Mouse (Mus musculus) megakaryocyte, adult 5-6 weeks (primary cell): ENCODE data around the gene Gm21992. TPM values are rescaled to one million over a fixed set of nuclear protein-coding genes. Genes with fewer than 3 reads are reported as not detected.
"Not testable (repeated sequence)": the region's sequence is repeated elsewhere in the genome, so short reads cannot be mapped to it uniquely, and the experiment has no call there.

Experiments
- ATAC-seq: 2 replicates; pipeline ENCODE4 v1.8.0; 2016; ENCODE audit warnings: mild to moderate bottlenecking, inconsistent platforms; ENCODE audit not compliant: poor library complexity, severe bottlenecking
- total RNA-seq, 2 experiments: library from RNA; stranded (forward) in 1 of 2; stranded (reverse) in 1 of 2; fragments of 153-499, 151-499 nt in 1 of 2; fragments of 221-1000, 200-1000 nt in 1 of 2; gene quantifications; 2 replicates each; pipeline versions ENCODE4 v1.2.3 to v1.2.4; 2015 to 2017

The Gm21992 gene
- total RNA-seq, 2 experiments from 2014 or later, result 22.5 to 52.3 TPM

DNA sequence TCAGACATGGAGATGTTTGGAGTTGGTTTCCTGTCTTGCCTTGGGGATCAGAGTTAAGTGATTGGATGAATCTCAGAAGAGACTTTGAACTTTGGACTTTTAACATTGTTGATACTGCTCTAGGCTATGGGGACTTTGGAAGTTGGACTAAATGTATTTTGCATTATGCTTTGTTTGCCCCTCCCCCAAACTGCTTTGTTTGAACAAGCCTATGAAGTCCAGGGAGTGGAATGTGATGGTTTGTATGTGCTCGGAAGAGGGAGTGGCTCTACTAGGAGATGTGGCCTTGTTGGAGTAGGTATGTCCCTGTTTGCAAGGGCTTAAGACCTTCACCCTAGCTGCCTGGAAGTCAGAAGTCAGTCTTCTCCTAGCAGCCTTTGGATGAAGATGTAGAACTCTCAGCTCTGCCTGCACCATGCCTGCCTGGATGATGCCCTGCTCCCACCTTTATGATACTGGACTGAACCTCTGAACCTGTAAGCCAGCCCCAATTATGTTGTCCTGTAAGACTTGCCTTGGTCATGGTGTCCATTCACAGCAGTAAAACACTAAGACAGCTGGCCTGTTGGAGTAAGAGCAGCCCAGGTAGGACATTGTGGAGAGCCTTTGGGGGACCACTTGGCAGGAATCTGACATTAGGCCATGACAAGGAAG is 5.9 kb upstream of the Gm21992 start:
- ATAC-seq, result no peak

DNA sequence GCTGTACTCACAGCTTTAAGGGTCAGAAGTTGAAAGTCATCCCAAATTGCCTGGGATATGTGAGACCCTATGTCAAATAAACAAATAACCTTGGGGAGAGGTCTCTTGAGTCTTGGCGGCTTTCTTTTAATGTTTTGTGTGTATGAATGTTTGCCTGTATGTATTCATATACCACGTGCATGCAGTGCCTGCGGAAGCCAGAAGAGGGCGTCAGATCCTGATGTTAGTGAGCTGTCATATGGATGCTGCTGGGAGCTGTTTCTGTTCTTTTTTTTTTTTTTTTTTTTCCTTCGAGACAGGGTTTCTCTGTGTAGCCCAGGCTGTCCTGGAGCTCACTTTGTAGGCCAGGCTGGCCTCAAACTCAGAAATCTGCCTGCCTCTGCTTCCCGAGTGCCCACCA is 1.6 kb upstream of the Gm21992 start:
- no peak for ATAC-seq

DNA sequence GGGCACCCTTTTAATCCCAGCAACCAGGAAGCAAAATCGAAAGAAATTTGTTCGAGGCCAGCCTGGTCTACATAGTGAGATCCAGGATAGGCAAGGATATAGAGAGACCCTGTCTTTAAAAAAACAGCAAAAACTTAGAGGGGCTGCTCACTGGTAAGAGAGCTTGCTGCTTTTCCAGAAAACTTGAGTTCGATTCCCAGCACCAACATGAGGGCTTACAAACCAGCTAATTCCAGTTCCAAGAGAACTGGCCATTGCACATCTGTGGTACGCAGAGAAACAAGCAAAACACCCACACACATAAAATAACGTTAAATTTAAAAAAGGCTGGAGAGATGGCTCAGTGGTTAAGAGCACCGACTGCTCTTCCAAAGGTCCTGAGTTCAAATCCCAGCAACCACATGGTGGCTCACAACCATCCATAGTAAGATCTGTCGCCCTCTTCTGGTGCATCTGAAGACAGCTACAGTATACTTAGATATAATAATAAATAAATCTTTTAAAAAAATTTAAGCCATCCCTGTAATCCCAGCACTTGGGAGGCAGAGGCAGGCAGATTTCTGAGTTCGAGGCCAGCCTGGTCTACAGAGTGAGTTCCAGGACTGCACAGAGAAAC is 1.0 kb upstream of the Gm21992 start:
- ATAC-seq, result not testable (repeated sequence)

DNA sequence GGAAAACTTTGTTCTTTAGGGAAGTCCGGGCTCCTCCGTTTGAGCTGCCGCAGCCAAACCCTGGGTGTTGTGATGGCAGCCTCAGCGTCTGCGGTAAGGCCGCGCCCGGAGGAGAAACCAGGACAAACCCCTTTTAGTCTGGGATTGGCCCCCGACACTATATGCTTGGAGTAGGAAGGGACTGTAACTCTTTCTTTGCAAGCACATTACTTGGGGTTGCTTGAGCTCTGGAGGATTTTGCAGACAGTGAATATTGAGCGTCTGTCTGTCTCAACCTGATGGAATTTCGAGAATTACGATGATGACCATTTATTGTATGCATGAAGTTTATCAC is 464 bp upstream of the Gm21992 start:
- ATAC-seq, result no peak

DNA sequence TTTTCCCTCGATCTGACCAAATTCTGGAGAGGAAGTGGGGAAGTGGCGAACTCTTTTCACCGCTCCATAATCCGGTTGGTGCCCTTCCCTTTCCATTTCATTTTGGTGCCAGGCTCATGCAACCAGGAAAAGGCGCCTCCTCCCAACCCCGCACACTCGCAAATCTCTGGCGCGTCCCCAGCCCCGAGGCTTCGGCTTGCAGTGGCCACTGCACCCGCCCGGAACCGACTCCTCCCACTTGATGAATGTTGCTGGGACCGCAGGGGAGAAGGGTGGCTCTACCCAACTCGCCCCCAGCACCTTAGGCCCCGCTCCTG is 708 bp downstream of the Gm21992 start:
- no peak for ATAC-seq

DNA sequence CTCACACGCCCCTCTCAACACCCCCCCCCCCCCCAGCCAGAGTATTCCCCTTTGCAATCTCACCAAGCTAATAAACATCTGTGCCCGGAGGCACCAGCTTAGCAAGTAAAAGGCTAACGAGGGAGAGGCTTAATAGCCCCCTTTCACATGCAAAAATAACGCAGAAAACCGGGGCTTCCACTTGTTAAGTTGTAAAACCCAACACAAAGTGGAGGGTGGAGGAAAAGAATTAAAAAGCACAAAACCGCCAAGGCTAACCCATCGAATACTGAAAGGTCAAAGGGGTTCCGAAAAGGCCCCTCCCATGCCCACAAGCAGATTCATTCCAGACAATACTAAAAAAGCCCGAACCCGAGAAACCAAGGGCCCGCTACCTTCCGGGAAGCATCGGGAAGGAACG is 1.1 kb downstream of the Gm21992 start:
- no peak for ATAC-seq

DNA sequence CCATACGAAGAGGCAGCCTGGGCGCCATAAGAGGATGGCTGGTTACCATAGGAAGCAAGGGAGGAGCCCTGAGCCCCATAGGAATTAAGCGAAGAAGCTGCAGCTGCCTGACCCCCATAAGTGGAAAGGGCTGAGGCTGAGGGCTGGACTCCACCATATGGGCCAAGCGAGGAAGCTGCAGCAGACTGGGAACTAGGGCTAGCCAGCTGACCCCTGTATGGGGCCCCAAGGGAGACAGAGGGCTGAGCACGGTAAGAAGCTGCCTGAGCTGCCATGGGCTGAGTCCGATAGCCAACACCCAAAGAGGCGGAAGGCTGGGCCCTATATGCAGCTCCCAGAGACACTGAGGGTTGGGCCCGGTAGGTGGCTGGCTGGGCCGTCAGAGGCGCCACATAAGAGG is 8.1 kb downstream of the Gm21992 start:
- no peak for ATAC-seq

DNA sequence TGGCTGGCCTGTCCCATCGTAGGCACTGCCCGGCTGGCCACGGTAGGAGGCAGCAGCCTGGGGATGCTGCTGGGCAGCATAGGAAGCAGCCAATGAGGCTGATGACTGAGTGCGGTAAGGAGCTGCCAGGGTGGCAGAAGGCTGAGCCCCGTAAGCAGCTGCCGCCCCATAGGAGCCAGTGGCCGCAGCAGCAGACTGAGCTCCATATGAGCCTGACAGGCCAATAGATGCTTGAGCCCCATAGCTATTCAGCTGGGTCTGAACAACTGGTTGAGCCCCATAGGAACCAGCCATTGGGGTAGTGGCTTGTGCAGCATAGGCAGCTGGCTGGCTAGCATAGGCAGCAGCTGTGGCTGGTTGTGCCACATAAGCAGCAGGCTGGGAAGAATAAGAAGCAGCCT is 8.7 kb downstream of the Gm21992 start:
- no peak for ATAC-seq

DNA sequence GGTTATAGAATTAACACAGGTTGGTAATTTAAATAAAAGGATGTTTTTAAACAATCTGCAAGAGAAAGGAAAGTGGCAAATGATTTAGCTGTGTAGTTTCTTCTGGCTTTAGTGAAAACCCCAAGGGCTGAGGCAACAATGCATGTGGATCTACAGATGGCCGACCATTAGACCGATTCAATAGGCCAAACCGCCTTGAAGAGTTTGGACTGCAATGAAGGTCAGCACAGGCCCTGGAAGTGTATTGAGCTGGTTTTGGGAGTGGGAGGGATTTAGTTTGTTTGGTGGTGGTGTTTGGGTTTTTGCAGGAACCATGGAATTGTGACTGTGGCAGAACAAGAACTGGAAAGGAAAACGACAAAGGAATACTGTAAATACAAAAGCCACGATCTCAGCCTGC is 12.3 kb downstream of the Gm21992 start:
- ATAC-seq, result no peak

DNA sequence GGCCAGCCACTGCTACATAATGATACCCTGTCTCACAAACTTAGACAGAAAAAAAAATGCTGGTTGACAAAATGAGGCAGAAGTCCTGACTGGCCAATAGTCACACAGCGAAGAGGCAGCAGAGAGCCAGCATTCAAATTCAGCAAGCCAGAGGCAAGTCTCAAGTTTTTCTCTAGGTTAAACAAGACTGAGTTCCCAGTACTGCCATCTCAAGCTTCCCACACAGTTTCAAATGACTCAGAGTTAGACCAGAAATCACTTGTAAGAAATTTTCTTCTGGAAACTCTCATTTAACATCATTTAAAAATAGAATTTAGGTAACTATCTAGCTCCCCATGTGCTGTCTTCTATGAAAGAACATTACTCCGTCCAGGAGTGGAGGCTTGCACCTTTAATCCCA is 13.6 kb downstream of the Gm21992 start:
- ATAC-seq, result no peak

DNA sequence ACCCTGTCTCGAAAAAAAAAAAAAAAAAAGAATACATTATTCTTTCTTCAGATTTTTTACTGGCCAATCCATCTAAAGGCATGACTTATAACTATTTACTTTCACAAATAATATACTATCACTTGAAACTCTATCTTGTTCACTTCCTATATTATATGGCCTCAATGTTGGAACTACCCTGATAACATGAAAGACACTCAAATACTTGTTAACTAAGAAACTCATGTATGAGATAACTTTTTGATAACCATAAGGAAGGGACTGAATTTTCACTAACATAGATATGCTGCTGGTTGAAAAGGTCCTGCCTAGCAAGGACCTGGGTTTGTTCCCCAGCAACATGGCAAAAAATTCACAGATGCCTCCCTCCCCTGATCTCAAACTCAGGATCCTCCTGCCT is 15.5 kb downstream of the Gm21992 start:
- no peak for ATAC-seq

DNA sequence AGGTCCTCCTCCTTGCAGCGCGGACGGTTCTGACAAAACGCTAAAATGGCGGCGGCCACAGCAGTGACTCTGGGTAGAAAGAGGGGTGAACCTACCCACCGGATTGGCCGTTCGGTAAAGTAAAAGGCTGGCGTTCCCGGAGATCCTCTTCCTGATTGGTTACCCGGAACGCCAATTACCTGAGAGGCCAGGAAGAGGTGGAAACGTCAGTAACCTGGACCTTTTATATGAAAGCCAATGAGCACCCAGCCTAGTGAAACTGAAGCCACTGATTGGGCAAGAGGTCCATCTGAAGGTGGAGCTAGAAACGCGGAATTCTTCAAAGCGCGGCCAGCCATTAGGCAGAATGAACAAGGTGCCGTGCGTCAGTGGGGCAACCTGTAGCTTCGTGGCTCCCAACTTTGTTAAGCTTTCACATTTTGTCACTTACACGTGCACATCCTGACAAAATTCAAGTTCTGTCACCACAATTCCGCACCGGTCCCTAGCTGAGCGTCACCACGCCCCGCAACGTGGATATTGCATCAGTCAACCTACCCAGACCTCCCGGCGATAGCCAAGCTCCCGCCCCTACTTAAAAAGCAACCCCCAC is 17.5 kb downstream of the Gm21992 start, which contains the start of gene Rbm4:
Gene Rbm4 (minus strand): TSS at position 71 of the 592 bp plus-strand sequence.
- peak; percentile 99 for ATAC-seq

DNA sequence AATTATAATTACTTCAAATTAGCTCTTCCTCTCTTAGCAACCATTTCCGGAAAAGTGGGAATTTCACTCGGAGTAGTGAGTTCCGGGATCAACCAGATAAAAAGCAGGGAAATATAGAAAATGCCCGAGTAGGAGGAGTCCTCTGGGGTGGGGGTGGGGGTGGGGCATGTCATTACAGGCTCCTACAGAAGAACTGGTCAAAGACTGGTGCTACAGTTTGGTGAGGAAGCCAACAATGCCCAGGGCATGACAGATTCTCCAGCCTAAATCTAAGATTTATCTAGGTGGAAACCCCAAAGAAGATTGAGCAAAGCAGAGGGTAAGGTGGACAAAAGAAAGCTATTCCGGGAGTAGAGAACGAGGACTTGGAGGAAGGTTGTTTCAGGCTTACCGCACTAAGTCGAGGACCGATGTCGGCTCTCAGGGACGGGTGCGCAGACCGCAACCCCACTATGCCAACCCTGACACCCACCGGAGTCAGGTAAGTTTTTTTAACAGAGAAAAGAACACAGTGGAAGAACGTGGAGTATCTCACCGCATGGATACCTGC is 18.1 kb downstream of the Gm21992 start:
- ATAC-seq, result no peak

DNA sequence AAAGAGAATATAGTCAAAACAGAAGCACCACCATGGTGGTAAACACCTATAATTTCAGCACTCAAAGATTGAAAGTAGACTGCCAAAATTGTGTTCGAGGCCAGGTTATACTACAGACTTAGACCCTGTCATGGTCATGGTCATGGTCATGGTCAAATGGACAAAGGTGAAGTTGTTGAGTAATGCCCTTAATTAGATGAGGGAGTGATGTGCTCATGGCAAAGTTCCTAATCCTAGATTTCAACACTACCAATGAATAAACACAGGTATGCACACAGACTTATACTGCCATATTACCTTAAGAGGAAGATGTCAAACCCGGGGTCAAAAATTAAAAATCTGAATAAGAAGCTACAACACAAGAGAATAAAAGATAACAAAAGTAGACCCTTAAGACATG is 25.1 kb downstream of the Gm21992 start:
- ATAC-seq, result no peak

DNA sequence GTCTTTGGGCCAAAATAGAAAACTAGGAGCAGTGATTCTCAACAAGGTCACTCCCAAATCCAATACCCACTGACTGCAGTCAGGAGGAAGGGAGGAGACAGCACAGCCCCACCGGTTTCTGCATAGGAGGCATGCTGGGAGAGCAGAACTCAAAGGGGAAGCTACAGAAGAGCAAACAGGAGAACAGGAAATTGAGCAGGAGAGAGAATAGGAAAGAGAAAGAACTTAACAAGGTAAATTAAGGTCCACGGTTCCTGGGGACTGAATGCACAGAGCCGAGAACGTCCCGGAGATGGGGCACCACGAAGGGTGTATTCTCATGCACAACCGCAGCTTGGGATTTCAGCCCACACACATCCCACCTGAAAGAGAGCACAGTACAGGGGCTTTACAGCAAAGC is 26.2 kb downstream of the Gm21992 start:
- no peak for ATAC-seq

DNA sequence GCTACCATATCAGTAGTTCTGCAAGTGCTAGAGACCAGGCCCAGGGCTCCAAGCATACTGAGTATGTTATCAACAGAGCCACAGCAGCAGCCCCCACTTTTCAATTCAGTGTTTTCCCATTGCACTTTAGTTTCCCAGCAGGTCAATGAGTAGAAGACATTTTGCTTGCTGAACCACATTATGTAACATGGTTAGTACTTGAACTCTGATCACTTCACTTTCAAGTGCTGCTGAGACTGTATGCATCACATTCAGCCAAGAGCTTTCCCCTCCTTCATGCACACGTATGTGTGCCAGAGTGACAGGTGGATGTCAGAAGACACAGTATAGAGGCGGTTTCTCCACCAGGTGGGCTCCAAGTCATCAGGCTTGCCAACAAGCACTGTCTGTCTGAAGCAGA is 28.5 kb downstream of the Gm21992 start:
- ATAC-seq, result no peak

DNA sequence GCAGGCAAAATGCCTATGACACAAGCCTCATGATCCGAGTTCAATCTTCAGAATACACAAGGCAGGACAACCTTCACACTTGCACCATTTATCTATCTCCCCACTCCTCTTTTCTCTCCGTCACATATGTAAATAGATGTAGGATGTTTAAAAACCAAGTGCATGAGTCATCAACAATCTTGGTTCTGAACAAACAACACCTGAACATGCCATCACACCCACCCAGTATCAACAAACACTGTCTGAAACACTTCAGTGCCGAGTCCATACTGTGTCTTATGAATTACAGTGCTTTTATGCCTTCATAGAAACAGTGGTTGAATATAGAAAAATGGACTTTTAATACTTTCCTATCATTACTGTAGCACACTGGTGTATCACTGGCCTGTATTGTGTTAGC is 38.6 kb downstream of the Gm21992 start:
- no peak for ATAC-seq

DNA sequence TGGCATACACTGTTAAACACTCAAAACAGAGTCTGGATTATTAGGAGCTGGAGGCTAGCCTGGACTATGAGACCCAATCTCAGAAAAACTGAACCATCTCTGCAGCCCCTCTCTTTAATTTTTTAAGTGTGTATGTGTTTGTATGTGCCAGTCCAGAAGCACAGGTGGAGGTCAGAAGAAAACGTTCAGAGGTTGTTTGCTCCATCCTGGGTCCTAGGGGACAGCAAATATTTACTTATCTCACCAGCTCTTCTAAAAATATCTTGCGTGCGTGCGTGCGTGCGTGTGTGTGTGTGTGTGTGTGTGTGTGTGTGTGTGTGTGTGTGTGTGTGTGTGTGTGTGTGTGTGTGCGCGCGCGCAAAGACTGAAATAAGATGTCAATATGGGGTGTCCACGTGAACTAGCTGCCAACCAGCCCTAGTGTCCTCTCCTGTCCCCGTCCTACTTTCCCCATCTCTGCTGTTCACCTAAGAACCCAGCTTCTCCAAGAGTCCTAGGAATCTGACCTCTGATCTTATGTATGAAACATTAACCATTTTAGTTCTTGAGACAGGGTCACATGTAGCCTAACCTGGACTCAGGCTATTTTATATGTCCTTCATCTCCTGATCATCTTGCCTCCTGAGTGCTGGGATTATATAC is 43.8 kb downstream of the Gm21992 start:
- no peak for ATAC-seq

DNA sequence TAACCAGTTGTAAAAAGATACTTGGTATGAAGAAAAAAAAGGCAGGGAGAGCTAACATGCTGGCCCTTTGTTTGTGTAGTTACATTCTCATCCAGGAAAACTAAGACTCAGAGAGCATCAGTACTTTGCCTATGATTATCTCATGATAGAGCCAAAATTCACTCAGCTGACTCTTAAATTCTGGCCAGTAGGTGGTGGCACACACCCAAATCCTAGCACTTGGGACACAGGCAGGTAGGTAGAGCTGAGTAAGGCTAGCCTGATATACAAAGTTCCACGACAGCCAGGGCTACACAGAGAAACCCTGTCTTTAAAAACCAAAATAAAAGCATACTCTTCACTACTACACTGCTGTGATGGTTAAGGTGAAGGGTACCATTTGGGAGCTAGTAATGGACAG is 48.5 kb downstream of the Gm21992 start:
- ATAC-seq, result no peak

DNA sequence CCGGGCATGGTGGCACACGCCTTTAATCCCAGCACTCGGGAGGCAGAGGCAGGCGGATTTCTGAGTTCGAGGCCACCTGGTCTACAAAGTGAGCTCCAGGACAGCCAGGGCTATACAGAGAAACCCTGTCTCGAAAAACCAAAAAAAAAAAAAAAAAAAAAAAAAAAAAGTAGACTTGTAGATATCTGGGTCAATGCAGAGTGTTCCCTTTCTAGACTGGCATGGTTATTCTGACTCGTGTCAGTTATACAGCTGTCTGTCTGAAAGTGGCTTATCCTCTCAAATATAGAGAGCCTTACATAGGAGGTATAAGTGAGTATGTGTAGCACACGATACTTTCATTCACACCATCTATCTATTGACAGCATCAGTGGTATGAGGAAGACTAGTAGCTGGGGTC is 50.9 kb downstream of the Gm21992 start:
- ATAC-seq, result not testable (repeated sequence)

DNA sequence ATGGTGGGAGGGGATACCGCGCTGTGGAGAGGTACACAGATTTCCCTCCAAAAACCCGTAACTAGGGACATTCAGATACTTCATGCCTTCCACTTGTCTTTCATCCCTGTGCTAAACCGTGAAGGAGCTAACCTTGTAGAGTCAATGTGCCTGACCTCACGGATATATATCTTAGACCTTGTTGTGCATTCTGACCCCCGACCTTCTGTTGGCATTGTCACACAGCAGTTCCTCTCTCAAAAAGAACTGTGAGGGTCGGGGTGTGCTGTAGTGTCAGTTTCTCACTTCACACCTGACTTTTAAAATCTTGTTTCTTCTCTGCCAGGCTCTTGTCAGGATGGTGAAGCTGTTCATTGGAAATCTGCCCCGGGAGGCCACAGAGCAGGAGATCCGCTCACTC is 54.5 kb downstream of the Gm21992 start:
- ATAC-seq, result no peak
